Mouse (Mus musculus) liver, embryonic 11.5 days (tissue): ENCODE measurements around the gene Gm13290. TPM values are rescaled to one million over a fixed set of nuclear protein-coding genes. Genes with fewer than 3 reads are reported as not detected.
"Not testable (repeated sequence)": the region's sequence is repeated elsewhere in the genome, so short reads cannot be mapped to it uniquely, and the experiment has no call there.

Source experiments
- ATAC-seq: fragments of 200-750 bp; cut with Nextera tagmentation; replicated peaks from 2 replicates; pipeline ENCODE4 v1.8.0; 2017; ENCODE audit warnings: moderate number of reproducible peaks, mild to moderate bottlenecking, moderate TSS enrichment, moderate library complexity; ENCODE audit not compliant: low FRiP score
- DNase-seq: peaks from one replicate; pipeline ENCODE4 v3.0.0-alpha.2; 2017; ENCODE audit warnings: low spot score
- H3K27ac ChIP-seq: fragments of 300-500 bp; sonication (generic); 2 replicates; pipeline ENCODE4 v1.5.1; 2014; ENCODE audit warnings: mild to moderate bottlenecking, low read depth, low read length, control low read depth
- H3K27me3 ChIP-seq: fragments of 300-500 bp; sonication (generic); replicated peaks from 2 replicates; pipeline ENCODE4 v1.6.1; 2014; ENCODE audit warnings: low read length, mixed read lengths; ENCODE audit not compliant: control insufficient read depth, insufficient read depth
- H3K36me3 ChIP-seq: fragments of 300-500 bp; sonication (generic); 2 replicates; pipeline ENCODE4 v1.6.1; 2014; ENCODE audit warnings: mild to moderate bottlenecking, low read length, moderate library complexity, mixed read lengths; ENCODE audit not compliant: control insufficient read depth, insufficient read depth
- H3K4me1 ChIP-seq: fragments of 300-500 bp; sonication (generic); replicated peaks from 2 replicates; pipeline ENCODE4 v1.6.1; 2014; ENCODE audit warnings: low read length, mixed read lengths; ENCODE audit not compliant: control insufficient read depth, insufficient read depth
- H3K4me2 ChIP-seq: fragments of 300-500 bp; sonication (generic); 2 replicates; pipeline ENCODE4 v1.6.1; 2014; ENCODE audit warnings: mild to moderate bottlenecking, control low read depth, moderate library complexity
- H3K4me3 ChIP-seq: fragments of 300-500 bp; sonication (generic); 2 replicates; pipeline ENCODE4 v1.5.1; 2014; ENCODE audit warnings: low read depth, low read length, control low read depth
- H3K9ac ChIP-seq: fragments of 300-500 bp; sonication (generic); 2 replicates; pipeline ENCODE4 v1.6.1; 2014; ENCODE audit warnings: low read depth, low read length, control low read depth
- H3K9me3 ChIP-seq: fragments of 300-500 bp; sonication (generic); 2 replicates; pipeline ENCODE4 v1.6.1; 2016; ENCODE audit warnings: low read length, inconsistent platforms, mixed read lengths; ENCODE audit not compliant: control insufficient read depth
- WGBS: fragments of 180-500 bp; shearing (Covaris S2); extraction: QIAGEN DNeasy Blood & Tissue Kit; methylation state at CpG from one replicate; pipeline ENCODE4 v1.1.7; 2014; 5-methylcytosine and 5-hydroxymethylcytosine counted together
- polyA plus RNA-seq: library from polyadenylated mRNA; unstranded; fragments of >200 nt; fragmentation: Nextera tagmentation; extraction: Ambion mirVana; gene quantifications from 2 replicates; pipeline ENCODE4 v1.2.1, GENCODE M21; 2014

Gm13290 gene
- polyA plus RNA-seq, 1 experiment from 2014 or later: not detected

GRCm38 (mm10) chr4:88793936-88794675 is 20.5 kb downstream of the Gm13290 start, which contains the start of gene Gm13275:
Gene Gm13275, plus strand, starts transcription at chr4:88794487.
- not testable (repeated sequence) for H3K27ac ChIP-seq, H3K9ac ChIP-seq, ATAC-seq, H3K36me3 ChIP-seq, H3K4me3 ChIP-seq, H3K4me1 ChIP-seq, H3K4me2 ChIP-seq, H3K27me3 ChIP-seq, DNase-seq, H3K9me3 ChIP-seq
- 0% methylated on average over 6 of the region's 52 CpGs for WGBS

- not testable (repeated sequence) for H3K27ac ChIP-seq, DNase-seq, H3K27me3 ChIP-seq, H3K4me1 ChIP-seq, H3K36me3 ChIP-seq, H3K4me3 ChIP-seq, H3K4me2 ChIP-seq, H3K9me3 ChIP-seq, H3K9ac ChIP-seq, ATAC-seq
- WGBS: no CpG with 5 or more reads among the region's 28 CpGs
Measured at GRCm38 (mm10) chr4:88797097-88797496, 23.5 kb downstream of the Gm13290 start, which contains the start of gene Gm13279. Gene Gm13279, plus strand, starts transcription at chr4:88797397.

GRCm38 (mm10) chr4:88799365-88799764 is 25.7 kb downstream of the Gm13290 start, which contains the start of gene Gm13285:
Gene Gm13285, plus strand, starts transcription at chr4:88799665.
- ATAC-seq, H3K4me2 ChIP-seq: not testable (repeated sequence)

DNA sequence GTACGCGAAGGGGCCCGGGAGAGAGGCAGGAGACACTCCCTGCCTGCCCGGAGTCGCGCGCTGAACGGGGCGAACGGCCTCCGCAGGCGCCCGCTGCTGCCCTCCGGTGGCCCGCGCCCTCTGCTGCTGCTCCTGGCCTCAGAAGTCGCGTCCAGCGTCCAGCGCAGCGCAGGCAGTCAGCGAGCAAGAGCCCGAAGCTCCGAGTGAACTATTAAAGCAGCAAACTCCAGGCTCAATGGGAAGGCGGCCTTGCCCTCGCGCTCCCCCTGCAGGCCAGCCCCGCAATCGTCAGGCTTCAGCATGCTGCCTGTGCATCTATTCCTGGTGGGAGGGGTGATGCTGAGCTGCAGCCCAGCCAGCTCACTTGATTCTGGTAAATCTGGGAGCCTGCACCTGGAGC is 29.3 kb downstream of the Gm13290 start, which contains the start of gene Gm13287:
Gm13287 (plus strand) TSS at position 301 of the 400 bp plus-strand sequence.
- no CpG with 5 or more reads among the region's 29 CpGs for WGBS
- not testable (repeated sequence) for H3K4me3 ChIP-seq, H3K9ac ChIP-seq, H3K27me3 ChIP-seq, H3K4me2 ChIP-seq, H3K9me3 ChIP-seq, H3K4me1 ChIP-seq, ATAC-seq, H3K36me3 ChIP-seq, DNase-seq, H3K27ac ChIP-seq

More at GRCm38 (mm10) chr4:88799365-88799764, 25.7 kb downstream of the Gm13290 start, which contains the start of gene Gm13285:
- not testable (repeated sequence) for H3K9ac ChIP-seq, DNase-seq, H3K36me3 ChIP-seq, H3K4me3 ChIP-seq, H3K27me3 ChIP-seq, H3K9me3 ChIP-seq, H3K4me1 ChIP-seq, H3K27ac ChIP-seq
- whole genome bisulfite sequencing: 6% methylated on average over 2 of the region's 7 CpGs

- not testable (repeated sequence) for H3K36me3 ChIP-seq, H3K4me2 ChIP-seq, H3K4me3 ChIP-seq, H3K4me1 ChIP-seq, H3K27me3 ChIP-seq, H3K27ac ChIP-seq, ATAC-seq, H3K9me3 ChIP-seq, DNase-seq, H3K9ac ChIP-seq
- WGBS: no CpG with 5 or more reads among the region's 8 CpGs
Measured at GRCm38 (mm10) chr4:88805231-88805630, 31.6 kb downstream of the Gm13290 start, which contains the start of gene Gm13288. Gene Gm13288, plus strand, starts transcription at chr4:88805531.

GRCm38 (mm10) chr4:88805761-88806160 is 32.1 kb downstream of the Gm13290 start:
- H3K27me3 ChIP-seq, H3K9ac ChIP-seq, H3K9me3 ChIP-seq, H3K36me3 ChIP-seq, ATAC-seq, H3K4me1 ChIP-seq, H3K4me3 ChIP-seq, H3K27ac ChIP-seq, DNase-seq, H3K4me2 ChIP-seq: not testable (repeated sequence)
- 3% methylated on average over 5 of the region's 34 CpGs for WGBS

- 48% methylated on average over 3 of the region's 3 CpGs for WGBS
Measured at GRCm38 (mm10) chr4:88815928-88816327, 42.3 kb downstream of the Gm13290 start, which contains the start of gene Ifna7. Gene Ifna7, plus strand, starts transcription at chr4:88816228.

GRCm38 (mm10) chr4:88819659-88820058 is 46.0 kb downstream of the Gm13290 start, which contains the start of gene Ifna11:
Gene Ifna11, plus strand, starts transcription at chr4:88819959.
- no peak within 1 kb of the TSS for H3K27ac ChIP-seq
- no peaks in the 10 kb centered on the region for H3K36me3 ChIP-seq
- no peaks in the 10 kb centered on the region for H3K27me3 ChIP-seq
- no peaks in the 10 kb centered on the region for H3K9me3 ChIP-seq
- no peak within 1 kb of the TSS for H3K4me2 ChIP-seq
- no peak for ATAC-seq
- no peak within 1 kb of the TSS for H3K9ac ChIP-seq
- no peak within 1 kb of the TSS for H3K4me3 ChIP-seq
- H3K4me1 ChIP-seq: no peaks in the 10 kb centered on the region
- no peak for DNase-seq
- WGBS: 69% methylated on average over 1 of the region's 1 CpGs

More at GRCm38 (mm10) chr4:88815928-88816327, 42.3 kb downstream of the Gm13290 start, which contains the start of gene Ifna7:
- no peak within 1 kb of the TSS for H3K4me3 ChIP-seq
- DNase-seq: no peak
- H3K36me3 ChIP-seq: no peaks in the 10 kb centered on the region
- H3K4me2 ChIP-seq: no peak within 1 kb of the TSS
- ATAC-seq: no peak
- no peaks in the 10 kb centered on the region for H3K9me3 ChIP-seq
- no peaks in the 10 kb centered on the region for H3K4me1 ChIP-seq
- no peak within 1 kb of the TSS for H3K9ac ChIP-seq
- no peaks in the 10 kb centered on the region for H3K27me3 ChIP-seq
- H3K27ac ChIP-seq: no peak within 1 kb of the TSS
